Mouse (Mus musculus) C2C12 (cell line): ENCODE results near the gene Ctnna2. TPM values are rescaled to one million over a fixed set of nuclear protein-coding genes. Genes with fewer than 3 reads are reported as not detected.

Experiments used
- H3K27me3 ChIP-seq: one replicate; pipeline ENCODE4 v1.6.1; 2011; ENCODE audit not compliant: control insufficient read depth, insufficient read depth, insufficient read length
- H3K36me3 ChIP-seq: one replicate; pipeline ENCODE4 v1.6.1; 2011; ENCODE audit not compliant: control insufficient read depth, insufficient read depth
- H3K4me3 ChIP-seq: one replicate; pipeline ENCODE4 v1.5.1; 2011; ENCODE audit warnings: mild to moderate bottlenecking, control low read depth; ENCODE audit not compliant: poor library complexity, insufficient read depth, severe bottlenecking
- H3K79me2 ChIP-seq: one replicate; pipeline ENCODE4 v1.6.1; 2011; ENCODE audit not compliant: control insufficient read depth, insufficient read depth
- H3K79me3 ChIP-seq: one replicate; pipeline ENCODE4 v1.6.1; 2011; ENCODE audit warnings: low read depth, control low read depth
- H3ac ChIP-seq: one replicate; pipeline ENCODE3; 2011; ENCODE audit warnings: low read depth; ENCODE audit not compliant: control insufficient read depth, insufficient read length
- CEBPB ChIP-seq: IDR thresholded peaks from one replicate; pipeline ENCODE4 v1.6.1; 2011; ENCODE audit warnings: low read depth, mild to moderate bottlenecking, control low read depth, moderate library complexity
- CTCF ChIP-seq: IDR thresholded peaks from one replicate; pipeline ENCODE4 v1.5.1; 2011; ENCODE audit not compliant: control insufficient read depth, insufficient read depth, insufficient read length
- FOSL1 ChIP-seq: IDR thresholded peaks from one replicate; pipeline ENCODE4 v1.8.0; 2011; ENCODE audit warnings: mild to moderate bottlenecking, low read length; ENCODE audit not compliant: poor library complexity, insufficient read depth, severe bottlenecking
- MAX ChIP-seq: IDR thresholded peaks from one replicate; pipeline ENCODE4 v1.6.1; 2011; ENCODE audit warnings: mild to moderate bottlenecking, control low read depth
- MYOD1 ChIP-seq: IDR thresholded peaks from one replicate; pipeline ENCODE4 v1.6.1; 2011; ENCODE audit warnings: low read depth; ENCODE audit not compliant: control insufficient read depth, insufficient read length
- MYOG ChIP-seq: IDR thresholded peaks from one replicate; pipeline ENCODE4 v1.6.1; 2011; ENCODE audit not compliant: control insufficient read depth, insufficient read length; ENCODE audit errors: extremely low read depth
- USF1 ChIP-seq: IDR thresholded peaks from one replicate; pipeline ENCODE4 v1.6.1; 2011; ENCODE audit warnings: low read depth, mild to moderate bottlenecking, control low read depth, moderate library complexity
- polyA plus RNA-seq: library from polyadenylated mRNA; unstranded; fragments of >200 nt; fragmentation: generic; extraction: Trizol; gene quantifications from one replicate; pipeline ENCODE4 v1.2.1, GENCODE M21; 2012; ENCODE audit warnings: missing spikeins

Gene Ctnna2
- polyA plus RNA-seq, 1 experiment, result not detected

GRCm38 (mm10) chr6:77188628-77189027, 790.9 kb downstream of the Ctnna2 start:
- no peak overlapping the region for H3K4me3 ChIP-seq
- no peaks in the 10 kb centered on the region for H3K27me3 ChIP-seq
- H3K36me3 ChIP-seq, result no peaks in the 10 kb centered on the region
- H3ac ChIP-seq, result no peak overlapping the region
- H3K79me2 ChIP-seq, result no peaks in the 10 kb centered on the region
- no peak for TF ChIP-seq CEBPB
- no peak for TF ChIP-seq USF1
- TF ChIP-seq CTCF, result no peak
- no peak for TF ChIP-seq MYOD1
- TF ChIP-seq MAX, result no peak
- H3K79me3 ChIP-seq, result no peaks in the 10 kb centered on the region

DNA sequence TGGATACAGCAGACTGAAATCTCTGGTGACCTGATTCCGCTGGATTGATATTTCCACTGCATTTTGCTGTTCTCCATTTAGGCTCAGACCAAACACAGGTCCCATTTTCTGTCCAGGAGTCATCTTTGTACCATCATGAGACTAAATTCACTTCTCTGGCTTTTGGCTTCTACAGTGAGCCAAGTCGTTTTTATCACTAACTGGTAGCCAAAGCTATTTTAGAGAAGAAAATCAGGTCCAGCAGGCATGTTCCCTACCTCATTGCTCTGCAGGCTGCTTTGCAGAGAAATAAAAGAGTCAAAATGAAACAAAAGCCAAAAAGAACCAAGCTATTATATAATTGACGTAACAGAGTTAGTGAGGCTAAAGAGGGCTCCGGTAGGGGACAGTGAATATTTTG, 793.7 kb downstream of the Ctnna2 start:
- Histone ChIP-seq H3K4me3 (no peak overlapping the region), H3K79me2 (no peaks in the 10 kb centered on the region), H3K27me3 (no peaks in the 10 kb centered on the region), H3K79me3 (no peaks in the 10 kb centered on the region), H3ac (no peak overlapping the region), H3K36me3 (no peaks in the 10 kb centered on the region)
- TF ChIP-seq MAX, result no peak
- TF ChIP-seq MYOG, result no peak
- TF ChIP-seq MYOD1, result no peak
- TF ChIP-seq USF1, result no peak
- no peak for TF ChIP-seq FOSL1
- TF ChIP-seq CTCF, result no peak
- TF ChIP-seq CEBPB, result no peak

DNA sequence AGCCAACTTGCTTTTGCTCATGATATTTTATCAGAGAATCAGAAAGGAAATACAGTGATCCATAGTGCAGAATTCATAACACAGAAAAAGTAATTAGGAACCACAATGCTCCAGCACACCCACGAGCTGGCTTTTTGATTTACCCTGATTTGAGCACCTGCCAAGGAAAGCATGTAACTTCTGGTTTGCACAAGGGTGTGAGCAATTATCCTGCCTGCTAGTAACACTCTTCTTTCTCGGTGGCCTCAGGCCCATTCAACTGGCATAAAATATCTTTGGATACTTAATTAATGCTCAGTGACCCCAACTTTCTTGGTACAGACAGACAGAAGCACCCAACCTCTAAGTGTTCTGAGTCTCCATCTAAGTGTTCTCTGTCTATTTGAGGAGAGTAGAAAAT, 794.6 kb downstream of the Ctnna2 start:
- Histone ChIP-seq H3ac (no peak overlapping the region), H3K27me3 (no peaks in the 10 kb centered on the region), H3K79me2 (no peaks in the 10 kb centered on the region), H3K79me3 (no peaks in the 10 kb centered on the region), H3K4me3 (no peak overlapping the region), H3K36me3 (no peaks in the 10 kb centered on the region)
- TF ChIP-seq USF1 (no peak), CTCF (no peak), MAX (no peak), MYOG (no peak), FOSL1 (no peak), CEBPB (no peak), MYOD1 (no peak)

DNA sequence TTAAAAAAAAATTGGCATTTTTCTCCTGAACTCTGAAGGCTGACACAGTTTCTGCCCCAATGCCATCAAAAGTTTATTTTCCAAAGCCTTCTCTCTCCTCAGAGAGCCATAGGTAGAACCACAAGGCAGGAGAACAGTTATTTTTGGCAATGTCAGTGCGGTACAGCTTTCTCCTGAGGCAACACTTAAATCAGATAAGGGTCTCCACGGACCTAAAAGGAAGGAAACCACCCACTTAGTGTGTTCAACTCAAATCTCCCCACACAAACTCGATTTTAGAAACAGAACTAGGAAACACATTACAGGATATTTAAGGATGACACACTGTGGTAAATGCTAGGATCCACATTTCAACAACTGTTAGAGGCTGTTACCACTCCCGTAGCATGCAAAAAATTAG, 803.7 kb downstream of the Ctnna2 start:
- Histone ChIP-seq H3K79me3 (no peaks in the 10 kb centered on the region), H3K79me2 (no peaks in the 10 kb centered on the region), H3ac (no peak overlapping the region), H3K36me3 (no peaks in the 10 kb centered on the region), H3K4me3 (no peak overlapping the region), H3K27me3 (no peaks in the 10 kb centered on the region)
- no peak for TF ChIP-seq MYOD1

- Histone ChIP-seq H3K79me3 (no peaks in the 10 kb centered on the region), H3K4me3 (no peak overlapping the region)
- TF ChIP-seq CEBPB, result no peak
- TF ChIP-seq CTCF, result no peak
- no peak for TF ChIP-seq MAX
- TF ChIP-seq USF1, result no peak
- TF ChIP-seq MYOG, result no peak
- no peak for TF ChIP-seq MYOD1
- no peak for TF ChIP-seq FOSL1
Observed at GRCm38 (mm10) chr6:77157028-77157427, 822.5 kb downstream of the Ctnna2 start.

DNA sequence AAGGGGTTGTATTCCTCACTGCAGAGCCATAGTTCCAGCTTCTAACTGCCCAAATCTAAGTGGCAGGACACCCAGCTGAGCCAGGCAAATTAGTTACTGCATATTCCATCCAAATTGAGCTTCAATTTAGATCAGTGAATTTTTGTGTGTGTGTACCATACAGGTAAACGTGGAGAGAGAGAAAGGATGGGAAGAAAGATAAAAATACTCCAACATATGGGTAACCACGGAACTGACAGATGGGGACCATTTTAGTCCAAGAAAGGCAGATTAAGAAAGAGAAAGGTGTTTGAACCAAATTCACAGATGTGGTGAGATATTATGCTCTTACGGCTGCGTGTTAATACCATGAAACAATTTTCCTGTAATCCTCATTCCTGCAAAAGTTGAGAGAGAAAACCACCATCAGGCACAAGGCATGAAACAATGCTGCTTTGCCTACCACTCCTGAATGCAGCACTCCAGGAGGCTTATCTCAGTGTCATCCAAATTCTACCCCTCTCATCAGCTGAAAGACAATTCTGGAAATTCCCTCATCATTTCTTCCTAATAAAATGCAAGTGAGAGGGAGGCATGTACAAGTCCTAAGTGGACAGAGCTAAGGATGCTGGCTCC, 840.1 kb downstream of the Ctnna2 start:
- Histone ChIP-seq H3K36me3 (no peaks in the 10 kb centered on the region), H3K27me3 (no peaks in the 10 kb centered on the region), H3K79me3 (no peaks in the 10 kb centered on the region), H3ac (no peak overlapping the region), H3K4me3 (no peak overlapping the region), H3K79me2 (no peaks in the 10 kb centered on the region)
- TF ChIP-seq USF1 (no peak), FOSL1 (no peak), MYOG (no peak), MYOD1 (no peak), CEBPB (no peak), CTCF (no peak), MAX (no peak)

More at GRCm38 (mm10) chr6:77157028-77157427, 822.5 kb downstream of the Ctnna2 start:
- Histone ChIP-seq H3K27me3 (no peaks in the 10 kb centered on the region), H3ac (no peak overlapping the region), H3K79me2 (no peaks in the 10 kb centered on the region), H3K36me3 (no peaks in the 10 kb centered on the region)
